Mouse (Mus musculus) heart, embryonic 10.5 days (tissue): ENCODE results near the gene Ssh2. TPM values are rescaled to one million over a fixed set of nuclear protein-coding genes. Genes with fewer than 3 reads are reported as not detected.
"Not testable (repeated sequence)": the region's sequence is repeated elsewhere in the genome, so short reads cannot be mapped to it uniquely, and the experiment has no call there.

Experiments used
- DNase-seq: peaks from one replicate; pipeline ENCODE4 v3.0.0-alpha.2; 2017; ENCODE audit warnings: low spot score
- H3K27ac ChIP-seq: fragments of 300-500 bp; sonication (generic); 2 replicates; pipeline ENCODE4 v1.5.1; 2016; ENCODE audit warnings: mild to moderate bottlenecking
- H3K27me3 ChIP-seq: fragments of 300-500 bp; sonication (generic); 2 replicates; pipeline ENCODE4 v1.6.1; 2016; ENCODE audit warnings: mild to moderate bottlenecking; ENCODE audit not compliant: poor library complexity, insufficient read depth, severe bottlenecking
- H3K36me3 ChIP-seq: fragments of 300-500 bp; sonication (generic); 2 replicates; pipeline ENCODE4 v1.6.1; 2016; ENCODE audit warnings: mild to moderate bottlenecking, moderate library complexity
- H3K4me1 ChIP-seq: fragments of 300-500 bp; sonication (generic); 2 replicates; pipeline ENCODE4 v1.6.1; 2016; ENCODE audit warnings: mild to moderate bottlenecking
- H3K4me3 ChIP-seq: fragments of 300-500 bp; sonication (generic); 2 replicates; pipeline ENCODE4 v1.5.1; 2016; ENCODE audit warnings: mild to moderate bottlenecking, moderate library complexity
- H3K9me3 ChIP-seq: fragments of 300-500 bp; sonication (generic); 2 replicates; pipeline ENCODE4 v1.6.1; 2016; ENCODE audit warnings: mild to moderate bottlenecking, moderate library complexity
- WGBS: fragments of 180-500 bp; shearing (Covaris S2); methylation state at CpG from one replicate; pipeline ENCODE4 v1.1.7; 2016; 5-methylcytosine and 5-hydroxymethylcytosine counted together
- polyA plus RNA-seq: library from polyadenylated mRNA; unstranded; fragments of >200 nt; fragmentation: Nextera tagmentation; extraction: Ambion mirVana; gene quantifications from 2 replicates; pipeline ENCODE4 v1.2.1, GENCODE M21; 2016

Ssh2 gene
- polyA plus RNA-seq, 1 experiment from 2014 or later = 15.0 TPM

DNA sequence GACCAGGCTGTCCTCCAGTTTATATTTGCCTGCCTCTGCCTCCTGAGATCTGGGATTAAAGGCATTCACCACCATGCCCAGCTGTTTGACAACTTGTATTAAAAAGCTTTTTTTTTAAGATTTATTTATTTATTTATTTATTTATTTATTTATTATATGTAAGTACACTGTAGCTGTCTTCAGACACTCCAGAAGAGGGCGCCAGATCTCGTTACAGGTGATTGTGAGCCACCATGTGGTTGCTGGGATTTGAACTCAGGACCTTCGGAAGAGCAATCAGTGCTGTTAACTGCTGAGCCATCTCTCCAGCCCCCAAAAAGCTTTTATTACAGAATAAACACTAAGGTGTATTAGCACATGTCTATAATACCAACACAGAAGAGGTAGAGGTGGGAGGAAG is 172.1 kb downstream of the Ssh2 start:
- not testable (repeated sequence) for H3K9me3 ChIP-seq, DNase-seq, H3K27ac ChIP-seq, H3K4me3 ChIP-seq, H3K27me3 ChIP-seq
- Histone ChIP-seq H3K4me1 (peaks cover 20% of the 10 kb centered on the region), H3K36me3 (peaks cover 11% of the 10 kb centered on the region; the same call in 1 of the 2 replicates)
- 79% methylated on average over 3 of the region's 3 CpGs for WGBS

- no peaks in the 10 kb centered on the region for H3K9me3 ChIP-seq
- no peak overlapping the region for H3K27ac ChIP-seq
- no peak for DNase-seq
- no peaks in the 10 kb centered on the region for H3K27me3 ChIP-seq
- no peaks in the 10 kb centered on the region for H3K4me1 ChIP-seq
- WGBS = 93% methylated on average over 2 of the region's 2 CpGs
- peaks cover 46% of the 10 kb centered on the region for H3K36me3 ChIP-seq
- H3K4me3 ChIP-seq = no peak overlapping the region
Measured at GRCm38 (mm10) chr11:77395539-77395938, 179.5 kb downstream of the Ssh2 start.

- Histone ChIP-seq H3K27ac (no peak overlapping the region), H3K4me1 (no peaks in the 10 kb centered on the region), H3K9me3 (no peaks in the 10 kb centered on the region), H3K27me3 (no peaks in the 10 kb centered on the region), H3K36me3 (peaks cover 22% of the 10 kb centered on the region), H3K4me3 (no peak overlapping the region)
- no peak for DNase-seq
- WGBS = 80% methylated on average over 2 of the region's 2 CpGs
Measured at GRCm38 (mm10) chr11:77402508-77402907, 186.4 kb downstream of the Ssh2 start.

GRCm38 (mm10) chr11:77406329-77406728 is 190.2 kb downstream of the Ssh2 start:
- no peak overlapping the region for H3K27ac ChIP-seq
- H3K9me3 ChIP-seq = no peaks in the 10 kb centered on the region
- WGBS = 82% methylated on average over 2 of the region's 2 CpGs
- H3K4me1 ChIP-seq = 0 out of 2 replicates have a peak, but pooled peaks cover 3% of the 10 kb centered on the region
- H3K4me3 ChIP-seq = no peak overlapping the region
- H3K27me3 ChIP-seq = no peaks in the 10 kb centered on the region
- DNase-seq = no peak
- peaks cover 15% of the 10 kb centered on the region for H3K36me3 ChIP-seq

DNA sequence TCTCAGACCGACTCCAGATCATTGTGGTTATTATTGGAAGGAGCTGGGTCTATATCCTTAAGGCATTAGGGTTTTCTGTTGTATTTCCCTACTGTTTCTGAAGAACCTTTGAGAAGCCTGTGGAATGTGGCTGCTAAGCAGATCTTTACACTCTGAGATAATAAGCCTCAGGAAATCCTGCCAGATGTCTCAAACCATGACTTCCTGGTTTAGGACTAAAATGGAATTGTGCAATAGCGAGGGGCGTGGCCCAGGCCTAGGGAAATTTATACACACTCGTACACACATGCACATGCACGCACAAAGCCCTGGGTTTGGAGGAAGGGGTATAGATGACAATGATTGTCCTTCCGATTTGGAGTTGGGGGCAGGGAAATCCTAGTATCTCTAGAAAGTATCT is 193.8 kb downstream of the Ssh2 start:
- Histone ChIP-seq H3K27ac (no peak overlapping the region), H3K4me1 (0 out of 2 replicates have a peak, but pooled peaks cover 3% of the 10 kb centered on the region), H3K36me3 (peaks cover 15% of the 10 kb centered on the region), H3K4me3 (no peak overlapping the region), H3K9me3 (no peaks in the 10 kb centered on the region), H3K27me3 (no peaks in the 10 kb centered on the region)
- 82% methylated on average over 6 of the region's 6 CpGs for WGBS
- DNase-seq = no peak

GRCm38 (mm10) chr11:77411284-77411683 is 195.2 kb downstream of the Ssh2 start:
- no peak overlapping the region for H3K4me3 ChIP-seq
- no peaks in the 10 kb centered on the region for H3K27me3 ChIP-seq
- no peaks in the 10 kb centered on the region for H3K9me3 ChIP-seq
- DNase-seq = no peak
- H3K36me3 ChIP-seq = peaks cover 15% of the 10 kb centered on the region
- H3K4me1 ChIP-seq = 0 out of 2 replicates have a peak, but pooled peaks cover 5% of the 10 kb centered on the region
- 0 out of 2 replicates have a peak overlapping the region, but pooled peaks have one; percentile 6 for H3K27ac ChIP-seq

- Histone ChIP-seq H3K4me3 (no peak overlapping the region), H3K27ac (no peak overlapping the region), H3K36me3 (peaks cover 2% of the 10 kb centered on the region; the same call in 1 of the 2 replicates), H3K27me3 (no peaks in the 10 kb centered on the region), H3K9me3 (no peaks in the 10 kb centered on the region), H3K4me1 (peaks cover 10% of the 10 kb centered on the region; the same call in 1 of the 2 replicates)
- DNase-seq = no peak
- 84% methylated on average over 2 of the region's 2 CpGs for WGBS
Measured at GRCm38 (mm10) chr11:77414141-77414839, 198.2 kb downstream of the Ssh2 start.

DNA sequence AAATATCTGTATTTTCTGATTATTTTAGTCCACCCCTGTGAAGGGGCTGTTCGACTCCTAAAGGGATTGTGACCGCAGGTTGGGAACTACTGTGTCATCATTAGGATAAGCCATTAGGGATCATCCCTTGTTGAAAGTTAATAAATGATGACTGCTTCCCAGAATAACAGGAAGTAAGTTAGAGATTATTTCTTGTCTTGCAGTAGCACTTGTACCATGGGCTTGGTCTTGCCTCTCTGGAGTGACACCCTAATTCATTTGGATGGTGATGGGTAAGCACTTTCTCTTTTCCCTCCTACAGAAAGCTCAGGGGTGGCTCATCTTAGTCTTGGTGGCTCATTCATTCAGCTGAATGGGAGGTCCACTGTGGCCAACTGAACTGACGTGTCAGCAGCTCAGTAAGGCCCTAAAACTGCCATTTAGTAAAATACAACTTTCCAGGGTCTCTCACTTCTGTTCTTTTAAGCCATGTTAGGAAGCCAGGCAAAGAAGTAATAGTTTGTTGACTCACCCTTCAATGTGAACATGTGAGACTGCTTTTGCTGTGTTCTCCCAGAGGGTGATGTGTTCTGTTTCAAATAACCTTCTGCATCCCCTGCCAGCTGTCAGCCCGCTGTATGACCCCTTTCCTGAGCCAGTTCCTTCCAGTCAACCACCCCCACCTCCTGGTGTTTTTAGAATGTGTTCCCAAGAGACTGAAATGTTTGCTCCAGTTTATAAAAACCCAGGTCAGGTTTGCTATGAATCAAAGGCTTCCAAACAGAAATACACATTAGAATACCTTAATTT is 200.3 kb downstream of the Ssh2 start:
- no peaks in the 10 kb centered on the region for H3K27me3 ChIP-seq
- no peak overlapping the region for H3K4me3 ChIP-seq
- peaks cover 15% of the 10 kb centered on the region for H3K4me1 ChIP-seq
- WGBS = 73% methylated on average over 4 of the region's 4 CpGs
- H3K27ac ChIP-seq = peak overlapping the region; percentile 49; the same call in 1 of the 2 replicates
- DNase-seq = no peak
- no peaks in the 10 kb centered on the region for H3K9me3 ChIP-seq
- peaks cover 4% of the 10 kb centered on the region; the same call in 1 of the 2 replicates for H3K36me3 ChIP-seq

DNA sequence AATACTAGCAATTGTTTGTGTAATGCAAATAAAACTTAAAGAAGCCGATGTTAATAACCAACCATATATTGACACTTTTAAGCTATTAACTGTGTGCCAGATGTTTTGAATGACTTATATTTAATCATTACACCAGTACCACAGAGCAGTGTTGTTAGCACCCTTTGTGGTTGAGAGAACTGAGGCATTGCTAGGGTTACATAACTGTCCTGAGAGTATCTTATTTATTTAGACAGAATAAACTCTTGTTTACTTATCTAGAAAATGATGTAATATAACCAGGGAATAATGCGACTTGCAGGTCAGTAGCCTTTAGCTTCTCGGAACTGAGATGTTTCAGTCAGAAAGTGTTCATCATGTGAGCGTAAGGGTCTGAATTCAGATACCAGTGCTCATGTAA is 201.9 kb downstream of the Ssh2 start:
- no peak overlapping the region for H3K27ac ChIP-seq
- peaks cover 21% of the 10 kb centered on the region for H3K4me1 ChIP-seq
- no peaks in the 10 kb centered on the region for H3K9me3 ChIP-seq
- peaks cover 19% of the 10 kb centered on the region; the same call in 1 of the 2 replicates for H3K36me3 ChIP-seq
- no peak overlapping the region for H3K4me3 ChIP-seq
- H3K27me3 ChIP-seq = no peaks in the 10 kb centered on the region
- no peak for DNase-seq
- 92% methylated on average over 4 of the region's 4 CpGs for WGBS

DNA sequence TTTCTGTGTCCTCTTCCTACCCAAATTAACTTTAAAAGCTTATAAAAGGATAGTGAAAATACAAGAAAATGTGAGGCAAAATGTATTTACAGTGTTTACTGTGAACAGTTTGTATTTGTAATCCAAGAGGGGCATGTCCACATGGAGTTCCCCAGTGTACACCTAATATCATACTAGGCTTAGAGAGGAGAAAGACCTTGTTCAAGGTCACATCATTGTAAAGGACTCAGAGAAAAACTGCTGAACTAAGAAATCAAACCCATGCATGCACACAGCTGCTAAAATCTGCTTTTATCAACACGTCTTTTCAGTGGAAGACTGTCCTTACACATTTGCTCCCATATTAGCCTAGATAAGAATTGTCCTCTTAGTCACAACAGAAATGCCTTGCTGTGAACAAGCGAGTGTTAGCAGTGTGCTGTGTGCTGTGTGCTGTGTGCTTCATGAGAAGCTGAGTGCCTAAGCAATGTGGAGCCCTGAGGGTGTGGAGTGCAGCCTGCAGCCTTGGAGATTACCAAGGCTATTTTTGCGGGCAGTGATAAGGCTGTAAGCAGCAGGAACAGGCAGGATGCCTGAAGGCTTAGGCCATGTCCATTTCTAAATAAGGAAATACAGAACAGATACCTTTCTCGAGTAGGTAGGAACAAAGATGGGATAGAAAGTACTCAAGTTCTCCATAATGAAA is 207.2 kb downstream of the Ssh2 start:
- Histone ChIP-seq H3K9me3 (no peaks in the 10 kb centered on the region), H3K36me3 (peaks cover 49% of the 10 kb centered on the region), H3K27ac (peak overlapping the region; percentile 89), H3K4me1 (peaks cover 24% of the 10 kb centered on the region), H3K4me3 (no peak overlapping the region), H3K27me3 (no peaks in the 10 kb centered on the region)
- 17% methylated on average over 4 of the region's 4 CpGs for WGBS
- peak; percentile 95 for DNase-seq

- Histone ChIP-seq H3K4me3 (no peak overlapping the region), H3K27ac (no peak overlapping the region), H3K9me3 (no peaks in the 10 kb centered on the region), H3K36me3 (peaks cover 68% of the 10 kb centered on the region), H3K4me1 (peaks cover 5% of the 10 kb centered on the region; the same call in 1 of the 2 replicates), H3K27me3 (no peaks in the 10 kb centered on the region)
- WGBS = 77% methylated on average over 1 of the region's 1 CpGs
- no peak for DNase-seq
Measured at GRCm38 (mm10) chr11:77428446-77428845, 212.4 kb downstream of the Ssh2 start.

GRCm38 (mm10) chr11:77437026-77437425 is 220.9 kb downstream of the Ssh2 start:
- DNase-seq = no peak
- Histone ChIP-seq H3K36me3 (peaks cover 51% of the 10 kb centered on the region), H3K27me3 (no peaks in the 10 kb centered on the region), H3K27ac (no peak overlapping the region), H3K4me3 (no peak overlapping the region), H3K4me1 (no peaks in the 10 kb centered on the region), H3K9me3 (no peaks in the 10 kb centered on the region)
- 86% methylated on average over 2 of the region's 2 CpGs for WGBS

DNA sequence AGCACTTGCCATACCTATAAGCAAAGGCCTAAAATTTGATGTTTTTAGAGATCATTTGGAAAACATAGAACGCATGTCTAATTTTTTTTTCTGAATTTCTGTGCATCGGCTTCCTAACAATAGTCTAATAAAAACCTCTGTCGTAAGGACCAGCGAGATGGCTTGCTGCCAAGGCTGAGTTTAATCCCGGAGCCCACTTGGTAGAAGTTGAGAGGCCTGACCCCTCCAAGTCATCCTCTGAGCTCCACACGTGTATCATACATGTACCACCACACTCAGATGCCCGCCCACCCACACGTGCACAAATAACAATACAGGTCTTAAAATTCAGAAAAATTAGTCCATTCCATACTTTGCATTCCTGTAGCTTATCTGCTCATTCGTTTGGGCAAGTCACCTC is 224.0 kb downstream of the Ssh2 start:
- Histone ChIP-seq H3K9me3 (no peaks in the 10 kb centered on the region), H3K27me3 (no peaks in the 10 kb centered on the region), H3K27ac (no peak overlapping the region), H3K4me3 (no peak overlapping the region), H3K4me1 (no peaks in the 10 kb centered on the region), H3K36me3 (peaks cover 49% of the 10 kb centered on the region)
- WGBS = 85% methylated on average over 9 of the region's 9 CpGs
- DNase-seq = no peak
